Mouse (Mus musculus) small intestine, adult 2 months (tissue): ENCODE results near the gene Paqr7. TPM values are rescaled to one million over a fixed set of nuclear protein-coding genes. Genes with fewer than 3 reads are reported as not detected.

Experiments used
- H3K27ac ChIP-seq: fragments of 200-500 bp; 2 replicates; pipeline ENCODE4 v1.5.1; 2012; ENCODE audit warnings: low read depth, low read length, control low read depth, inconsistent platforms; ENCODE audit not compliant: insufficient read depth
- H3K27me3 ChIP-seq: fragments of 200-500 bp; 2 replicates; pipeline ENCODE4 v1.6.1; 2012; ENCODE audit warnings: mild to moderate bottlenecking, moderate library complexity, low read length, inconsistent platforms; ENCODE audit not compliant: control insufficient read depth, insufficient read depth
- H3K36me3 ChIP-seq: fragments of 200-500 bp; 2 replicates; pipeline ENCODE4 v1.6.1; 2012; ENCODE audit warnings: mild to moderate bottlenecking, low read length, control low read depth, inconsistent platforms; ENCODE audit not compliant: control insufficient read depth, insufficient read depth
- H3K4me1 ChIP-seq: fragments of 200-500 bp; 2 replicates; pipeline ENCODE4 v1.6.1; 2012; ENCODE audit warnings: low read length, inconsistent platforms, mixed read lengths; ENCODE audit not compliant: control insufficient read depth, insufficient read depth, insufficient read length
- H3K4me3 ChIP-seq: fragments of 200-500 bp; 2 replicates; pipeline ENCODE4 v1.5.1; 2012; ENCODE audit warnings: low read depth, mild to moderate bottlenecking, control low read depth, inconsistent platforms, low read length, moderate library complexity
- CTCF ChIP-seq: fragments of 200-500 bp; IDR thresholded peaks from 2 replicates; pipeline ENCODE4 v1.5.1; 2012; ENCODE audit warnings: low read depth, mild to moderate bottlenecking, control low read depth, inconsistent platforms, low read length, moderate library complexity, mixed read lengths; ENCODE audit not compliant: insufficient replicate concordance, insufficient read length; ENCODE audit errors: extremely low read depth
- POLR2A ChIP-seq: fragments of 200-500 bp; IDR thresholded peaks from 2 replicates; pipeline ENCODE4 v1.6.1; 2012; ENCODE audit warnings: low read depth, mild to moderate bottlenecking, control low read depth, inconsistent platforms, low read length, moderate library complexity
- WGBS: fragments of 180-500 bp; shearing (Covaris S2); methylation state at CpG from one replicate; pipeline ENCODE4 v1.1.7; 2018; 5-methylcytosine and 5-hydroxymethylcytosine counted together
- polyA plus RNA-seq: library from polyadenylated mRNA; depleted of rRNA; stranded (reverse); fragments of >200 nt; gene quantifications from 2 replicates; pipeline ENCODE4 v1.2.3, GENCODE M21; 2012

Gene Paqr7
- polyA plus RNA-seq, 1 experiment, result 31.2 TPM

- H3K36me3 ChIP-seq, result no peaks in the 10 kb centered on the region
- WGBS, result 23% methylated on average over 6 of the region's 6 CpGs
- H3K4me1 ChIP-seq, result no peaks in the 10 kb centered on the region; the same call in 1 of the 2 replicates
- no peak for TF ChIP-seq CTCF
- TF ChIP-seq POLR2A, result no peak
- H3K27ac ChIP-seq, result no peak overlapping the region
- no peak overlapping the region for H3K4me3 ChIP-seq
- H3K27me3 ChIP-seq, result no peaks in the 10 kb centered on the region
These were observed 41.2 kb upstream of the Paqr7 start for GRCm38 (mm10) chr4:134455310-134455709.

DNA sequence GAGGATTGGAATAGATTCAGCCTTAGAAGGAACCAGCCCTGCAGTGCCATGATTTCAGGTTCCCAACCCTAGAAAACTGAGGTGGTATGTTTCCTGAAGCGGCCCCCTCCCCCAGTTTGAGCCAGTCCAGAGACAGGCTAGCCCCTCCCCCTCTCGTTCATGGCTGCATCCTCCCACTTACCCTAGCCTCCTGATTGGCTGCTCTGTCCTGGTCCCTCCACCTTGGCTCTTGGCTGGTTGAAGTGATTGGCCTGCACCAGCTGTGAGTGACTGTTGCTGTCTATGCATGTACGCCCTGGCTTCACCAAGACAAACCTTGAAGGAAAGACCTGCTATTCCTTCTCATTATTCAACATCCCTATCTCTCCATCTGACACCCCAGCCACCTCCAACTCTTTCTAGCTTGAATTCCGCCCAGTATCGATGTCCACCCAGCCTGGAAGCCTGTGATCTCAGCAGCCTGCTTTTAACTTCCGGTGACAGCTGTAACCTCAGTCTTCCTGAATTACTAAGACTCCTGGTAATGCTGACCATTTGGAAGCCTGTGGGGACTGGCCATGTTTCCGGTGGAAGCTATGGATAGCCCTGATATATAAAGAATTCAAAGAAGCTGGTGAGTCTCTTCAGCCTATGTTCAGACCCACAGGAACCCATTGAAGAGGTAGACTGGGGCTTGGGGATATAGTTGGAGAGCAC is 39.2 kb upstream of the Paqr7 start:
- 71% methylated on average over 7 of the region's 7 CpGs for WGBS

GRCm38 (mm10) chr4:134458856-134459255 is 37.6 kb upstream of the Paqr7 start:
- no peak for TF ChIP-seq CTCF
- TF ChIP-seq POLR2A, result no peak
- H3K36me3 ChIP-seq, result no peaks in the 10 kb centered on the region
- no peak overlapping the region for H3K27ac ChIP-seq
- 83% methylated on average over 5 of the region's 5 CpGs for WGBS
- H3K4me3 ChIP-seq, result no peak overlapping the region
- no peaks in the 10 kb centered on the region for H3K27me3 ChIP-seq
- no peaks in the 10 kb centered on the region; the same call in 1 of the 2 replicates for H3K4me1 ChIP-seq

More for the DNA sequence above, 39.2 kb upstream of the Paqr7 start:
- no peaks in the 10 kb centered on the region; the same call in 1 of the 2 replicates for H3K4me1 ChIP-seq
- H3K4me3 ChIP-seq, result no peak overlapping the region
- H3K27ac ChIP-seq, result no peak overlapping the region
- TF ChIP-seq POLR2A (no peak), CTCF (no peak)
- H3K36me3 ChIP-seq, result no peaks in the 10 kb centered on the region
- no peaks in the 10 kb centered on the region for H3K27me3 ChIP-seq

- no peak overlapping the region for H3K27ac ChIP-seq
- no peaks in the 10 kb centered on the region for H3K27me3 ChIP-seq
- H3K36me3 ChIP-seq, result no peaks in the 10 kb centered on the region
- no peaks in the 10 kb centered on the region; the same call in 1 of the 2 replicates for H3K4me1 ChIP-seq
- TF ChIP-seq POLR2A (no peak), CTCF (no peak)
- H3K4me3 ChIP-seq, result no peak overlapping the region
- 67% methylated on average over 10 of the region's 10 CpGs for WGBS
These were observed 36.2 kb upstream of the Paqr7 start for GRCm38 (mm10) chr4:134460277-134460676.

GRCm38 (mm10) chr4:134461252-134461651 is 35.2 kb upstream of the Paqr7 start:
- Histone ChIP-seq H3K36me3 (no peaks in the 10 kb centered on the region), H3K27me3 (no peaks in the 10 kb centered on the region), H3K4me3 (no peak overlapping the region), H3K4me1 (no peaks in the 10 kb centered on the region), H3K27ac (no peak overlapping the region)
- TF ChIP-seq CTCF, result no peak
- no peak for TF ChIP-seq POLR2A
- WGBS, result 65% methylated on average over 5 of the region's 5 CpGs

DNA sequence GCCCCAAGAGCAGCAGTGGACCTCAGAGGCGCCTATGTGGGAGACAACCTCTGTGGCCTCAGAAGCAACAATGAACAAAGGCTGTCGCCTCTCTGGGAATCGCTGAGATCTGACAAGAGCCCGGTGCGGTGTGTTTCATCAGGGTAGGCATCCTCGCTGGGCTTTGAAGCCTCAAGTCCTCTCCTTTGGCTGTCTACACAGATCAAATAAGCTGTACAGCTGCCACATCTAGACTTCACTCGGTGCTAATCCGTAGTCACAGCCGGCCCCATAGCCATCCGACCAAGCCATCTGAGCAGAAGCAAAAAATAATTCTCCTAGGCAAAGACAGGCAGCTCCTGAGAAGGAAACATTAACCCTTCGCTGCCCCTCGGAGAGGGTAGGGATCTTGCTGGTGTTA is 30.7 kb upstream of the Paqr7 start:
- H3K27me3 ChIP-seq, result no peaks in the 10 kb centered on the region
- 72% methylated on average over 12 of the region's 12 CpGs for WGBS
- no peak overlapping the region for H3K27ac ChIP-seq
- TF ChIP-seq POLR2A (no peak), CTCF (no peak)
- H3K36me3 ChIP-seq, result no peaks in the 10 kb centered on the region
- peaks cover 1% of the 10 kb centered on the region; the same call in 1 of the 2 replicates for H3K4me1 ChIP-seq
- no peak overlapping the region for H3K4me3 ChIP-seq

- Histone ChIP-seq H3K27ac (no peak overlapping the region), H3K36me3 (0 out of 2 replicates have a peak, but pooled peaks cover 1% of the 10 kb centered on the region), H3K4me1 (peaks cover 1% of the 10 kb centered on the region; the same call in 1 of the 2 replicates), H3K27me3 (no peaks in the 10 kb centered on the region), H3K4me3 (no peak overlapping the region)
- 79% methylated on average over 11 of the region's 11 CpGs for WGBS
- TF ChIP-seq POLR2A, result no peak
- no peak for TF ChIP-seq CTCF
These were observed 29.9 kb upstream of the Paqr7 start for GRCm38 (mm10) chr4:134466381-134467262.
